Comparison of ENCODE assay signal across 14 mouse cellular contexts in the genomic region with DNA sequence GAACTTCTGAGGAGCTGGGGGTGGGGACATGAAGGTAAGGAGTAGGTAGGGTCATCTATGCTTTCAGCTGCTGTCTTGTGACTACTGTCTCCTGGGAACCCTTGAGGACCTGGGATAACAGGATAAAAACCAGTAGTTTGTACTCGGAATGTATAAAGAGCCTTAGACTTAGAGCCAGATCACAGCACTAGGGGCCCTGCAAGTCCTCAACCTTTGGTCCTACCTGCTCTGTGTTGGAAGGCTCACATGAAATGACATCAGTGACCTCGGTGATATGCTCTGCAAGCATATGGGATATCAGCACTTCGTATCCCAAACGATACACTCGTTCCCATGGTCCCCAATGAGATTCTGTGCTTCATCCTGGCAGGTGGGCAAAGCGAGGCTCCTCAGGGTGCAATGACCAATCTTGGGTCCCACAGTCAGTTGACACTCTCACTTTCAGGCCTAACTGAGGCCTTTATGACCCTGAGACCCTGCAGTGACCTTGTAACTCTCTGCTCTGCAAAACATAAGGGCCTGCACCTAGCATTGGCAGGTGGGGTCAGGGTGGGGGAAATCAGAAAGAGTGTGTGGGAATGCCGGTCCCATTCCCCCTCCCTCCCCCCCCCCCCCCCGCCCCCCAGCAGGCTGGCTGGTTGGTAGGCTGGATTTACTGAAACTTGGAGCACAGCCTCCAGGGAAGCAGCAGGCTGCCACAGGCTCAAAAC.
DNase-seq lines count a peak whose midpoint lies in the region; ATAC-seq and TF ChIP-seq lines count a peak whose summit lies in the region.
"Had no signal": no experiment of that assay in that cellular context is flagged by ENCODE, and none has a peak within 500 bp of the region (broad histone marks: within the 10 kb centered on the region; RNA-seq: fewer than 3 reads in every experiment).

No protein-coding gene starts in this region.

- 0 out of 2 replicates have a peak, but pooled peaks cover 3% of the 10 kb centered on the region for H3K4me1 ChIP-seq in hindbrain, postnatal 0 days (ENCODE audit: insufficient read depth, low read length)
- H3K4me1 ChIP-seq in hindbrain, embryonic 11.5 days (replicated peaks; ENCODE audit: control insufficient read depth, insufficient read depth, low read length): peaks cover 4% of the 10 kb centered on the region; the same call in 1 of the 2 replicates
- H3K4me1 ChIP-seq in ES-Bruce4 (ENCODE audit: control insufficient read depth, insufficient read depth, low read length): peaks cover 33% of the 10 kb centered on the region
- H3K4me1 ChIP-seq in limb, embryonic 13.5 days: peaks cover 41% of the 10 kb centered on the region

- no peak for TF ChIP-seq POLR2A in ES-Bruce4 (IDR thresholded peaks at IDR 0.05; ENCODE audit: insufficient read depth, low read length)

- H3K4me2 ChIP-seq in hindbrain, postnatal 0 days (ENCODE audit: low read depth, low read length): no peak overlapping the region
- H3K4me2 ChIP-seq in hindbrain, embryonic 11.5 days (replicated peaks; ENCODE audit: low read depth, low read length): no peak overlapping the region
- no peak overlapping the region for H3K4me2 ChIP-seq in limb, embryonic 13.5 days (replicated peaks)
- H3K4me2 ChIP-seq: forebrain, embryonic 15.5 days; heart, embryonic 15.5 days had no signal

- no peak for TF ChIP-seq CTCF in hindbrain, postnatal 0 days (IDR thresholded peaks at IDR 0.05; ENCODE audit: low read depth)
- no peak for TF ChIP-seq CTCF in ES-Bruce4 (IDR thresholded peaks at IDR 0.05; ENCODE audit: low read depth, low read length)

- WGBS in hindbrain, postnatal 0 days: 72% methylated on average over 7 of the region's 8 CpGs
- 74% methylated on average over 7 of the region's 8 CpGs for WGBS in hindbrain, embryonic 11.5 days
- WGBS in limb, embryonic 13.5 days: 67% methylated on average over 7 of the region's 8 CpGs

- no peak overlapping the region for H3K4me3 ChIP-seq in hindbrain, postnatal 0 days (ENCODE audit: low read length)
- H3K4me3 ChIP-seq in hindbrain, embryonic 11.5 days (ENCODE audit: low read depth, low read length): no peak overlapping the region
- H3K4me3 ChIP-seq in ES-Bruce4 (ENCODE audit: low read depth, low read length): peak overlapping the region; percentile 21; the same call in 1 of the 2 replicates
- no peak overlapping the region for H3K4me3 ChIP-seq in limb, embryonic 13.5 days
- H3K4me3 ChIP-seq: forebrain, embryonic 15.5 days; heart, embryonic 15.5 days; left cerebral cortex, adult 2 months; midbrain, embryonic 10.5 days had no signal

- H3K27me3 ChIP-seq in hindbrain, postnatal 0 days (ENCODE audit: insufficient read depth, low read length): no peaks in the 10 kb centered on the region
- no peaks in the 10 kb centered on the region for H3K27me3 ChIP-seq in hindbrain, embryonic 11.5 days (ENCODE audit: control insufficient read depth, insufficient read depth, low read length)
- no peaks in the 10 kb centered on the region for H3K27me3 ChIP-seq in ES-Bruce4 (ENCODE audit: control insufficient read depth, insufficient read depth, low read length, poor library complexity, severe bottlenecking)
- no peaks in the 10 kb centered on the region for H3K27me3 ChIP-seq in limb, embryonic 13.5 days
- H3K27me3 ChIP-seq: forebrain, embryonic 15.5 days; heart, embryonic 15.5 days had no signal

- no peak for ATAC-seq in hindbrain, postnatal 0 days
- no peak for ATAC-seq in hindbrain, embryonic 11.5 days (ENCODE audit: low FRiP score)
- no peak for ATAC-seq in limb, embryonic 13.5 days (ENCODE audit: low FRiP score, low read depth)
- ATAC-seq: CD4-positive, CD25-positive, alpha-beta regulatory T cell, adult 4 months; forebrain, embryonic 15.5 days had no signal

- H3K27ac ChIP-seq in hindbrain, postnatal 0 days: 0 out of 2 replicates have a peak overlapping the region, but pooled peaks have one; percentile 41
- H3K27ac ChIP-seq in hindbrain, embryonic 11.5 days (ENCODE audit: low read depth, low read length): no peak overlapping the region
- H3K27ac ChIP-seq in ES-Bruce4 (ENCODE audit: insufficient read depth, low read length): peak overlapping the region; percentile 99
- H3K27ac ChIP-seq in limb, embryonic 13.5 days: peak overlapping the region; percentile 48; the same call in 1 of the 2 replicates
- H3K27ac ChIP-seq: forebrain, embryonic 15.5 days; heart, embryonic 15.5 days; left cerebral cortex, adult 2 months had no signal

- DNase-seq in hindbrain, postnatal 0 days (ENCODE audit: low spot score): no peak
- no peak for DNase-seq in hindbrain, embryonic 11.5 days (ENCODE audit: low spot score)
- peak; percentile 37 for DNase-seq in ZHBTc4 (ENCODE audit: low read depth, low spot score)
- DNase-seq in cerebellum, postnatal 25 days: no peak
- no peak for DNase-seq in cerebellum, postnatal 4 days (ENCODE audit: low spot score in 2 of 2)
- no peak for DNase-seq in T-cell, adult 2 months (ENCODE audit: low spot score)
- DNase-seq: thymus, postnatal 36 days had no signal

- H3K36me3 ChIP-seq in hindbrain, postnatal 0 days (ENCODE audit: insufficient read depth, low read length): no peaks in the 10 kb centered on the region
- no peaks in the 10 kb centered on the region for H3K36me3 ChIP-seq in hindbrain, embryonic 11.5 days (ENCODE audit: control insufficient read depth, insufficient read depth, low read length)
- H3K36me3 ChIP-seq in ES-Bruce4 (ENCODE audit: control insufficient read depth, insufficient read depth, low read length, poor library complexity, severe bottlenecking): no peaks in the 10 kb centered on the region
- peaks cover 5% of the 10 kb centered on the region for H3K36me3 ChIP-seq in limb, embryonic 13.5 days
- H3K36me3 ChIP-seq: heart, embryonic 15.5 days had no signal

- TF ChIP-seq EP300 in ES-Bruce4 (IDR thresholded peaks at IDR 0.05; ENCODE audit: insufficient read depth, low read depth, low read length): peak; percentile 81; the same call in 1 of the 2 replicates

- no peaks in the 10 kb centered on the region for H3K9me3 ChIP-seq in hindbrain, postnatal 0 days (ENCODE audit: low read length)
- no peaks in the 10 kb centered on the region for H3K9me3 ChIP-seq in hindbrain, embryonic 11.5 days (ENCODE audit: control insufficient read depth, low read length)
- H3K9me3 ChIP-seq in ES-Bruce4 (replicated peaks; ENCODE audit: control insufficient read depth, insufficient read depth, low read length, poor library complexity, severe bottlenecking): no peaks in the 10 kb centered on the region
- H3K9me3 ChIP-seq in limb, embryonic 13.5 days: 0 out of 2 replicates have a peak, but pooled peaks cover 2% of the 10 kb centered on the region
- H3K9me3 ChIP-seq: forebrain, embryonic 15.5 days; heart, embryonic 15.5 days; midbrain, embryonic 10.5 days had no signal

- H3K9ac ChIP-seq in hindbrain, postnatal 0 days (replicated peaks; ENCODE audit: low read length): no peak overlapping the region
- H3K9ac ChIP-seq in hindbrain, embryonic 11.5 days (ENCODE audit: low read depth, low read length): no peak overlapping the region
- peak overlapping the region; percentile 68 for H3K9ac ChIP-seq in ES-Bruce4 (ENCODE audit: low read depth, poor library complexity, severe bottlenecking)
- H3K9ac ChIP-seq in limb, embryonic 13.5 days: no peak overlapping the region
- H3K9ac ChIP-seq: forebrain, embryonic 15.5 days; heart, embryonic 15.5 days had no signal
